Mouse (Mus musculus): Measurements from ENCODE around the gene Plekha6.

The Plekha6 gene

DNA sequence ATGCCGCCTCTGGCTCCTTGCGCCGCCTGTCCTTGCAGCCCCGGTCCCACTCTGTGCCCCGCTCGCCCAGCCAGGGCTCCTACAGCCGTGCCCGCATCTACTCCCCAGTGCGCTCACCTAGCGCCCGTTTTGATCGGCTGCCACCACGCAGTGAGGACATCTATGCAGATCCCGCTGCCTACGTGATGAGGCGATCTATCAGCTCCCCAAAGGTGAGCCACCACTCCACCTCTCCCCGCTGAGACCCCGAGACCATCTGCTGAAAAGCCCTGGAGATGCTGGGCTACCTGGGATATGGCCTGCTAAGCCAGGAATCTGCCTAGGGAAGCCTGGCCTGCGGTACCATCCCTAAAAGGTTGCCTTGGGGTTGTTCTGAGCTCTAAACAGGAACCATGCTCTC lies 110.2 kb downstream of the Plekha6 start:
- DNase-seq (ENCODE audit: low read depth, low spot score) = no peak

DNA sequence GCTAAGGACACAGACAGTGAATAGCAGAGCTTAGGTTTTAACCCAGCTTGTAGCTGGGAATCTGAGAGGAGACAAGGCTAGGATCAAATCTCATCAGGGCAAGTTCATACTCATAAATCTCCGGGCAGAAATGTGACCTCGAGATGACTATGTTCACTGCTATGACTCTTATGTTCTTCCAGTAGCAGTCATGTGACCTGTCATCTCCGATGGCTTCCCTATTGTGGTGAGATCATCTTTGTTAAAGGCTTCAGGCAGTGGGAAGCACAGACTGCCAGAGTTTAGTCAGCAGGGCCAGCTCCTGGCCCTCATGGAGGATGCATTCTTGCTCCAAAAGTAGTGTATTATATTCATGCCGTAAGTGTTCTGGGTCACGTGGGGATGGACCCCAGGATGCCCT lies 113.0 kb downstream of the Plekha6 start:
- DNase-seq (ENCODE audit: low read depth, low spot score) = no peak

DNA sequence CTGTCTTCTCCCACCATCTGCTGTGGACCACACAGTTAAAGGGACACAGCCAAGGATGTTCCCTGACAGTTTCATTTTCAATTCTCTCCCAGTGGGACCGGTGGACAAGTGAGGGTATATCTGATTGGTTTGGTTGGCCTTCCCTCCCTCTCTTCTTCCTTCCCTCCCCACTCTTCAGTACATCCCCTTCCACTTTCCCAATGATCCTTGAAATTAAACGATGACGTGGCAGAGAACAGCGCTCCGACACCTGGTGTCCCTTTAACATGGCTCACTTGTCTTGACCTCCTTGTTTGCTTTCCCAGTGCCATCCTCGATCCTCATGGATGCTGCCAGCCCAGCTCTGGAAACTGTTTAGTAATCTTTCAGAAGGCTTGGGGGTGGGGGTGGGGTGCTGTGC lies 114.5 kb downstream of the Plekha6 start:
- no peak for DNase-seq (ENCODE audit: low read depth, low spot score)

GRCm38 (mm10) chr1:133278946-133279631 lies 115.1 kb downstream of the Plekha6 start:
- no peak for DNase-seq (ENCODE audit: low read depth, low spot score)

DNA sequence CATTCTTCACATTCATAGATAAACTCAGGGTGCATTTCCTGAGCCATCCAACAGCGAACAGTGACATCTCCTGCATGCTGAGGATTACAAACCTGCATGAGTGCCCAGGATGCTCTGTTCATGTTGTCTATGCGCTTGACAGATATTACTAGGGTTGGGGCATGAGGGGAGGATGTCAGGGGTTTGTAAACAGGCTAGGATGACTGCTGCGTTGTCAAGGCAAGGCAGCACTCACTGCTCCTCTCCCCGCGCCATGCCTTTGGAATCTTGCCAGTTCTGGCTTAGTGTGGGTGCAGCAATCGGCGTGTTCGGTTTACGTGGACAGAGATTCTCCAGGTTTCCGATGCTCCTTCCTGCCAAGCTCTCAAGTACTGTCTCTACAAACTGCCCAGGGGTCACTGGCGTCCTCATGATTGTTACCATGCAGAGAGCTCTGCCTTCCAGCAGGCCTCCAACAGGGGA lies 115.7 kb downstream of the Plekha6 start:
- no peak for DNase-seq (ENCODE audit: low read depth, low spot score)

DNA sequence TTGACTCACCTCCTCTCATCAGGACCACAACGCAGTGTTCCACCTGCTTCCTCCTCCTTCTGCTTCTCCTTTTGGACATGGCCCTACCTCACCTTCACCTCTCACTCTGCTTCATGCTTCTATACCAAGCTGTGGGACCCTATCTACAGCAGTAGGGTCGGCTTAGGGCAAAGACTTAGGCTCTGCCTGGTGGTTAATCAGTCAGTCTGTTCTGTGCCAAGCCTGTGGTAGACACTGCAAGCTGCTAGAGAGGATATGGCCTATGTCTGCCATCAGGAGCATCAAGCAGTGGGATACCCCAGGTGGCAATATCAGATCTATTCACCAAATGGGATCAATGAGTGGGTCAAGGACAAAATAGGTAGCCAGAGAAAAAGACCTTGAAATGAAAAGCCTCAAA lies 116.5 kb downstream of the Plekha6 start:
- DNase-seq (ENCODE audit: low read depth, low spot score) = no peak

GRCm38 (mm10) chr1:133285907-133286306 lies 121.9 kb downstream of the Plekha6 start:
- DNase-seq (ENCODE audit: low read depth, low spot score) = no peak

DNA sequence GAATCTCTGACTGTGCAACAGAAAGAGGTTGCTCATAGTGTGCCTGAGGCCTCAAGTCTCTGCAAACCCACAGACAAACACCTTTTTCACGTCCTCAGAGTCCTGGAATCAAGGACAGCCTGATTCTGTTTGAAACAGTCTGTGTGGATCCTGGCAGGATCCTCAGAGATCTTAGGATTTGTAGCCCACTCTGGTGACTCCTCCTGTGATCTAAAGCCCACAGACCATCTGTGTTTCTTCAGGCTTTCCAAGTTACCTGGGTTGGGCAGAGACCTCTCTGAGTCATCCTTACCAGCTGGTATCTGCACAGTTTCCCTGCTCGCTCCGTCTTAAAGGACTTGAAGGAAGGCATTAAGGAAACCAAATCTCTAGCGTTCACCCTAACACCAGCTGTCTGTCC lies 123.0 kb downstream of the Plekha6 start:
- DNase-seq (ENCODE audit: low read depth, low spot score) = no peak

DNA sequence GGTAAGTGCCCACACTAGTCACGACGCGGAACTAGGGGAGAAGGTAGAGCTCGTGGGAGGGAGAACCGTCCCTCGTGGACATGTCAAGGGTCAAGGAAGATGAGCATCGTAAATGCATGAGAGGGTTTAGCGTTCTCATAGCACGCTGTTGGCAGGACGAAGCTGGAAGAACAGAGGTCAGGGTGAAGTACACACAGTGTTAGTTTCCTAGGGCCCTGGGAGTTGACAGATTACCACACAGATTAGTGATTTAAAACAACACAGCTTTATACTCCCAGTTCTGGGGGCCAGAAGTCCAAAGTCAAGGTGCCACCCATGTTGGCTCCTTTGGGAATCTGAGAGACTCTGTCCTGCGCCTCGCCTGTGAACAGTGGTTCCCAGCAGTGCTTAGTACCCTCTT lies 123.9 kb downstream of the Plekha6 start:
- DNase-seq (ENCODE audit: low read depth, low spot score) = no peak

DNA sequence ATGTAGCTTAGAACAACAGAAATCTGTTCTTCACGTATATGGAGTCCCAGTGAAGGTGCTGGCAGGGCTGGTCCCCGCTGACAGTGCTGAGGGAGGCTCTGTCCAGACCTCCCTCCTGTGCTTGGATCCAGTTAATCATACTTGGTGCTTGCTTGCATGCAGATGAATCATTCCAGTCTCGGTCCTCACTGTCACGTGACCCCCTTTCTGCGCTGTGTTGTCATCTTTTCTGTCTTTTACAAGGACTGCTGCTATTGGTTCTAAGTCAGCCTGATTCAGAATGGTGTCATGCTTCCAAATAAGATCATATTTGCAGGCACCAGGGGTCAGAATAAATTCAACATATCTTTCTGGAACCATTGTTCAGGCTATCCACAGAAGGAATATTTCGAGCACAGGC lies 127.9 kb downstream of the Plekha6 start:
- DNase-seq (ENCODE audit: low read depth, low spot score) = no peak

- DNase-seq (ENCODE audit: low read depth, low spot score) = no peak
Observed at GRCm38 (mm10) chr1:133292608-133293007, 128.6 kb downstream of the Plekha6 start.

- DNase-seq (ENCODE audit: low read depth, low spot score) = no peak
Observed at GRCm38 (mm10) chr1:133296376-133296775, 132.4 kb downstream of the Plekha6 start.

GRCm38 (mm10) chr1:133298816-133299215 lies 134.8 kb downstream of the Plekha6 start:
- DNase-seq (ENCODE audit: low read depth, low spot score) = no peak

DNA sequence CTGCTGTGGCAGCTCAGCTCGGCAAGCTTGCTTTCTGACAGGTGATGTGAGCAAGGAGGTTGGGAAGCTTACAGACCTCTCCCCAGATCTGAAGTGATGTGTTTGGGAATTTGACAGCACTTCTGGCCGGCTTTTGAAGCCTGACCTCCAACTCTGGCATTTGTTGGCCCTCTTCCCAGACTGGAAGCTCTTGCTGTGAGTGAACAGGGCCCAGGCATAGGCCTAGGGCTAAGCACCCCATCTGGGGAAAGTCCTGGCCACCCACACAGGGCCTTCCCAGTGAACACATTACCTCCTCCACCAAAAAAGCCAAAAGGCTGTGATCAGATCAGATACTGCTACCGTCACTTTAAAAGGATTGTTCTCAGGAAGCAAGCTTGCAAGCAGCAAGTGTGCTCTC lies 138.5 kb downstream of the Plekha6 start:
- DNase-seq (ENCODE audit: low read depth, low spot score) = no peak

DNA sequence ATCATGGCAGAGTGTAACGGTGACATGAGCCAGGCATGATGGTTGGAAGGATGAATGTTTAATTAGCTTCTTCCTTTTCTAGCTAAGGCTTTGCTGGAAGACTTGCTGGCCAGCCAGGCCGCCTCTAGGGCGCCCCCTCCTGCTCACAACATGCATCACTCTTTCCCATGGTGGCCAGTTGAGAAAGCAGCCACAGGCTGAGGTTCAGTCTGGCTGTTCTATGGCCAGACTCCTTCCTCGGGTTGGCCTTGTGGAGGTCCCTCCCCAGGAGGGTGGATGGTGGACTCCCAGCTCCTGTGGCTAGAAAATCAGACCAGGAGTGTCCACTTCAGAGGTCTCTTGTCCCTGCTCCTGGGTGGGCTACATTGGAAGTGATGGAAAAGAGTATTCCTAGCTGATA lies 142.8 kb downstream of the Plekha6 start:
- peak; percentile 39 for DNase-seq (ENCODE audit: low read depth, low spot score)

- peak; percentile 40 for DNase-seq (ENCODE audit: low read depth, low spot score)
Observed at GRCm38 (mm10) chr1:133307318-133307717, 143.3 kb downstream of the Plekha6 start.

- DNase-seq (ENCODE audit: low read depth, low spot score) = no peak
Observed at GRCm38 (mm10) chr1:133309652-133310267, 145.8 kb downstream of the Plekha6 start, which contains the start of gene Golt1a. Gene Golt1a (plus strand): TSS chr1:133309800.

GRCm38 (mm10) chr1:133311240-133311639 lies 147.2 kb downstream of the Plekha6 start:
- no peak for DNase-seq (ENCODE audit: low read depth, low spot score)

DNA sequence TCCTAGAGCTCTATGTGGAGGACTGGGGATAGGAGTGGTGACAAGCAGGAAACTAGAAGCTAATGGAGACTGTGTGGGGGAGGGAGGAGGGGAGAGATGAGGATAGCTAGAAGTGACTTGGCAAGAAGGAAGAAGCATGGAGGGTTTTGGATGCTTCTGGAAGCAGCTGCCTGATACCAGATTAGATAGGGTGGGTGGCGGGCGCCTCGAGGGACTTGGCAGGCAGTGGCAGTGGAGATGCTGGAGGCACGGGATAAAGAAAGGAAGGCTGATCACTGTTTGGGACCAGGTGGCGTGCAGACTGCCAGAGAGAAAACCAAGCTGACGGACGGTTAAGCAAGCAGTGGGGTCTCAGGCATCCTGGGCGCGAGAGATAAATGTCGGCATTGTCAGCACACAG lies 147.9 kb downstream of the Plekha6 start:
- DNase-seq (ENCODE audit: low read depth, low spot score) = no peak

DNA sequence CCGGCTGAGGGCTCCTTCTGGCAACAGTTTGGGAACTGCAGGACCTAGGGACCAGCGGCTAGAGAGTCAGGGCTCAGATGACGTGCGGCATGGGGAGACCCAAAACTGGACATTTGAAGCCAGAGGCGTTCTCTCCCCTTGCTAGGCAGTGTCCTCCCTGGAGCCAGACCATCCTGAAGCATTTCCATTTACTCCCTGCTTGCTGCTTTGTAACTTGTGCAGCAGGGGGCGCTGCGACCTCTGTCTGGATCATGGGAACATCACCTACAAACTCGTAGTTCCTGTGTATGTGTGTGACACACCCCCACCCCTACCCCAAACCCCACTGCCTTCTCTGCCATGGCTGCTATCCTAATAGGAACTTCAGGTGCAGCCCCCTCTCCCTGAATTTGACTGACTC lies 150.4 kb downstream of the Plekha6 start:
- DNase-seq (ENCODE audit: low read depth, low spot score) = peak; percentile 23

DNA sequence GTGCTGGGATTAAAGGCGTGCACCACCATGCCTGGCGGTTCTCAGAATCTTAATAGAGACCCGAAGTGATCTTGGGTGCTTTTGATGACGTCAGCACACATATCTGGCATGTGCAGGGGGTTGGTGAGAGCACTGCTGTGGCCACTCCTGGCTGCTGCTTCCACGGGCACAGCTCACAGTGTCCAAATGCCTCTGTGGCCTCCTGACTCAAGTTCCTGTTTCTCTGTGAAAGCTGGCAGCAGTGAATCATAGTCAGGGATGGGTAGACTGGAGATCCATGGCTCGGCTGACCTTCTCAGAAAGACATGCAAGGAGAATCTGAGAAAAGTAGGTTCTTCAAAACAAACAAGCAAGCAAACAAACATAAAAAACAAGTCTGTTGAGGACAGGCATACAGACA lies 151.8 kb downstream of the Plekha6 start:
- DNase-seq (ENCODE audit: low read depth, low spot score) = no peak

DNA sequence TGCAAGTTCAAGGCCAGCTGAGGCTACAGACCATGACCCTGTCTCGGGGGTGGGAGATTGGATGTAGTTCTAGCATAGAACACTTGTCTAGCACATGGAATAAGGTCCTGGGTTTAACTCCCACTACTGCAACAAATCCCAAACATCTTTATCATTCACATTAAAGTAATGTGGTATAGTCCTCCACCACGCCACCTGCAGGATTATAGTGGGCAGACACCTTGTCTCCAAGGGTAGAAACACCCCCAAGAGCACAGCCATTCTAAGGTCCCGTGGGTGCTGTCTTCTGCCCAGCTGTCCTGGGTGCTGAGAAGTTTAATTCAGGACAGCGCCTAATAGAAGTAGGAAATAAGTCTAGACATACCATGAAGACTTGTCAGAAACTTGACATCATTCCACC lies 152.6 kb downstream of the Plekha6 start:
- DNase-seq (ENCODE audit: low read depth, low spot score) = no peak

DNA sequence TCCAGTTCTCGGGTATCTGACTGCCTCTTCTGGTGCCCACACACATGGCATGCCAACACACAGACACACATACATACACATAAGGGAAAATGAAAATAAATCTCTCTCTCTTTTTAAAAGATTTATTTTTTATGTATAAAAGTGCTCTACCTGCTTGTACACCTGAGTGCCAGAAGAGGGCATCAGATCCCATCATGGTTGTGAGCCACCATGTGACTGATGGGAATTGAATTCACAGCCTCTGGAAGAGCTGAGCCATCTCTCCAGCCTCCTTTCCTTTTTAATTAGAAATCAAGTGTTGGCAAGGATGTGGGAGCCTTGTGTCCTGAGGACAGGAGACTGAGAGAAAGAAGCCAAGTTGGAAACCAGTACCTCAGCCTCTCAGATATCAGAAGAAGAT lies 153.1 kb downstream of the Plekha6 start:
- no peak for DNase-seq (ENCODE audit: low read depth, low spot score)

Measured in CD4-positive helper T cell, adult 2 months (primary cell).